Mouse (Mus musculus): ENCODE measurements around the gene Dhrs9. TPM values are rescaled to one million over a fixed set of nuclear protein-coding genes. Genes with fewer than 3 reads are reported as not detected.

The Dhrs9 gene
- 1.5 TPM for polyA plus RNA-seq (2015; fragmentation: Illumina TruSeq; extraction: RNeasy Lipid Tissue Mini Kit (QIAGEN cat#74804); ENCODE audit: insufficient read depth, low replicate concordance)

DNA sequence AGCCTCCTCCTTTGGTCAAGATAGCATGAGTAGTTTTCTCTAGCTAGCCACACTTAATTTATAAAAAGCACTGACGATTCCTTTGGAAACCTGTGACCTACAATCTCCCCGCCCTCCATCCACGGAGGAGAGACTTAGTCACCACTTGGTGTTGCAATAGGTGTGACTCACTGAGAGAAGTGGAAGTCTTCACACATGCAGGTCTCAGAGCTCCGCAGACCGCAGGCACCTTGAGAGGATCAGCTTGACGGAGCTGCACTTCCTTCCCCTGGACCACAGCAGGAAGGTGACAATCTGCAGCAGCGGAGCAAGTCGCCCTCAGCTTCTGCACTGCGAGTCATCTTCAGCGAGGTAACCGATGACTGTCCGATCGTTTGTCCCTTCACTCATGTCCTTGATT is at the start of gene Dhrs9:
Dhrs9 (plus strand) TSS at position 165 of the 400 bp plus-strand sequence.

DNA sequence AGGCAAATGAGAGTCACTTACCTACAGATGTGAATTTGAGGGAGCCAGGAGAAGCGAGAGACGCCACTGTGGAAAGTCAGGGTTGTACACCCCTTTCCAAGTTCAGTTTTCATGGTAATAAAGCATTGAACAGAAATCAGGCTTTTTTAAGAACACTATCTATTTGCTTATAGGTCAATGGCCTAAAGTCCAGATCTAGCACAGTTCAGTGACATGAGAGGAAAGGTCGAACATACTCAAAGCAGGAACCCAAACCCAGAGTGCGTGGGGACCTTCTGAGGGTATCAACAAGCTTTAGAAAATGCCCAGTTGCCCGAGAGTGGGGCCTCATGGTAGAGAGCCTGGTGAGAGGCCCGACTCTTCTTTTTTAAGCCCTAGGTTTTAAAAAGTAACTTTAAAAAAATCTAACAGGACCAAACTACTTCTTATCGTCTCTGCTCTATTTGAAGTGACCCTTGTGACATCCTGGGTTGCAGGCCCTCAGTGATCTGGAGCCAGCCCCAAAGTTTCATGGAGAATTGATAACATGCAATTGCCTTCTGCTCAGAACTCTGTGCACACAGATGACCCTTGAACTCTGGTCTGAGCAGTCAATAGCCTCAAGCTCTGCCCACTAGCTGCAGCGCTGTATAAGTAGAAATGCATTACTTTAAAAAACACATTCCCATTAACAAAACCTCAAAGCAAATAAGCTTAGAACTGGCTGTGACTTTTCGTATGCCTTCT is 37.6 kb upstream of the Dhrs9 start, which contains the start of gene Abcb11:
Abcb11 (minus strand) TSS at position 121 of the 726 bp plus-strand sequence.

Other genes starting within 250 kb of the Dhrs9 start
- gene Nostrin, start 244.6 kb upstream of the Dhrs9 start, polyA plus RNA-seq (2015; fragmentation: Illumina TruSeq; extraction: RNeasy Lipid Tissue Mini Kit (QIAGEN cat#74804); ENCODE audit: insufficient read depth, low replicate concordance), result 25.6 TPM
- 20.2 TPM for gene Spc25, start 174.3 kb upstream of the Dhrs9 start, polyA plus RNA-seq (2015; fragmentation: Illumina TruSeq; extraction: RNeasy Lipid Tissue Mini Kit (QIAGEN cat#74804); ENCODE audit: insufficient read depth, low replicate concordance)
- gene G6pc2, start 169.4 kb upstream of the Dhrs9 start, polyA plus RNA-seq (2015; fragmentation: Illumina TruSeq; extraction: RNeasy Lipid Tissue Mini Kit (QIAGEN cat#74804); ENCODE audit: insufficient read depth, low replicate concordance), result not detected
- not detected for gene Abcb11, start 37.8 kb upstream of the Dhrs9 start, polyA plus RNA-seq (2015; fragmentation: Illumina TruSeq; extraction: RNeasy Lipid Tissue Mini Kit (QIAGEN cat#74804); ENCODE audit: insufficient read depth, low replicate concordance)
- 0.10 TPM for gene Lrp2, start 205.6 kb downstream of the Dhrs9 start, polyA plus RNA-seq (2015; fragmentation: Illumina TruSeq; extraction: RNeasy Lipid Tissue Mini Kit (QIAGEN cat#74804); ENCODE audit: insufficient read depth, low replicate concordance)